Mouse (Mus musculus) cerebral cortex, adult 2 months (tissue): ENCODE data around the gene Cst7.

Experiments
- WGBS: fragments of 180-500 bp; shearing (Covaris S2); methylation state at CpG from one replicate; pipeline ENCODE4 v1.1.7; 2018; 5-methylcytosine and 5-hydroxymethylcytosine counted together

The Cst7 gene

DNA sequence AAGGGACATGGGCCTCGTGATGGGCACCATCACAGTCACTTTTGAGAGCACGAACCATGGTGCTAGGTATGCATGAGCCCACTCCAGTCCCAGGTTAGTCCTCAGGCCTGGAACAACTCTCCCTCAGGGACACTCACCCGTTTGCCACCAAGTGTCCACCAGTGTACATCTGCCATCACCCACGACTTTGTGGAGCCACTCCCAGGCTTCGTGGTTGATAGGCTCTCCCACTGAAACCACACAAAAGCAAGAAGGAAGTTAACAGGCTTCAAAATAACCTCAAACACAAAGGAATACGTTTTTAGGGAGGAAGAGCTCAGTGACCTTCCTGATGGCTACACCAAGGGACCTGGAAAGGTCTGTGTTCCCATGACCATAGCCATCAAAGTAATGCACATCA lies 56.9 kb downstream of the Cst7 start:
- WGBS = 75% methylated on average over 6 of the region's 6 CpGs
